Mouse (Mus musculus): ENCODE results near the gene Itgb3bp. TPM values are rescaled to one million over a fixed set of nuclear protein-coding genes. Genes with fewer than 3 reads are reported as not detected.

Gene Itgb3bp
- polyA plus RNA-seq, 1 experiment from 2014 or later = 31.9 TPM

DNA sequence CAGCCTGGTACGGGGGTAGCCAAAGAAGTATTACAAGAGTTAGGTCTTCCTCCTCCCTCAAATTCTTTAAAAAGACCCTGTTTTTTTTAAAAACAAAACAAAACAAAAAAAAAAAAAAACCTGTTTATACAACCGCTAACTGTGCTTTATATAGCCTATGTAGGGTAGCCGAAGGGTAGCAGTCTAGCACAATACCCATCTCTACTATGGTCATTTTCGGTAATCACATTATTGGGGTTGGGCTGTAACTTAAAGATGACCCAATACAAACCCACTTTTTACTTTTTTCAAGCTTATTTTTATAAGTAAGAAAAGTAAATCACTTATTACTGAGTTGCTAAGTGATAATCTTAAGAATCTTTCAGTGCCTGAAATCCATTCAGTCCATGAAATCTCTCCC is 101.3 kb downstream of the Itgb3bp start:
- Histone ChIP-seq H3K4me3 (ENCODE audit: low read depth, low read length) (peak overlapping the region; percentile 60), H3K9me3 (ENCODE audit: control insufficient read depth, low read length) (no peaks in the 10 kb centered on the region), H3K36me3 (ENCODE audit: control insufficient read depth, insufficient read depth, low read length) (no peaks in the 10 kb centered on the region), H3K4me2 (ENCODE audit: low read depth, low read length) (peak overlapping the region; percentile 65), H3K27me3 (replicated peaks; ENCODE audit: control insufficient read depth, insufficient read depth, low read length) (no peaks in the 10 kb centered on the region), H3K27ac (replicated peaks; ENCODE audit: low read depth, low read length) (no peak overlapping the region), H3K9ac (ENCODE audit: low read depth, low read length) (peak overlapping the region; percentile 68), H3K4me1 (ENCODE audit: control insufficient read depth, insufficient read depth, low read length) (0 out of 2 replicates have a peak, but pooled peaks cover 4% of the 10 kb centered on the region)
- DNase-seq (ENCODE audit: low spot score) (no peak), ATAC-seq (ENCODE audit: low read depth) (no peak)
- WGBS = 60% methylated on average over 4 of the region's 4 CpGs

DNA sequence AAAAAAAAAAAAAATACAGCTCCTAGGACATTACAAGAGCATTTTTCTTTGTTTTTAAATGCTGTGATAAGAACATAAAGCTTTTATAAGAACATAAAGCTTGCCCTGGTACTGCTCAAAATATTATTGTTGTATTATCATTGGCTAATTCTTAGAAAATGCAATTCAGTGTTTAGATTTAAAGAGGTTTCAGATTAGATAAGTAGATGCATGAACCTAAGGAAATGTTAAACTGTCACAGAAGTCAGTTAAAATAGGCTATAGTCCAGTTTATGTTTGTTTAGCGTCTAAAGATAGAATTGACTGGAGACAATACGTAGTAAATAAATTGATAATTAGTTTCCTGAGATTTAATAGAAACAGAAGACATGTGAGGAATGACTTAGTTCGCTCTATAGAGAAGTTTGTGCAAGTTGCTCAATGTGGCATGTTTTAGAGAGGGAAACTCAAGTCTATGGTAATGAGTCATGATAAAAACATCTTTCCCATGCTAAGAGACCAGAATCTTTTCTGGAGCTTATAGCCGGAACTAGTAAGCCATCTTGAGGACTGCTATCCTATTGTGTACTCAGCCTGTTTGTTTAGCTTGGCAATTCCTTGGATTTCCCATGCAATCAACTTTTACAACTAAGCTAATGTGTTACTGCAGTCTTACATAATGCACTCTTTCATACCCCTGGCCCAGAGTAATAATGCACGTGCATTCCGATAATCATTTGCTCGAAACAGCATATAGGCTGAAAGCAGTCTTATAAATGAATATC is 112.7 kb downstream of the Itgb3bp start:
- H3K9me3 ChIP-seq (ENCODE audit: control insufficient read depth, low read length) = no peaks in the 10 kb centered on the region

DNA sequence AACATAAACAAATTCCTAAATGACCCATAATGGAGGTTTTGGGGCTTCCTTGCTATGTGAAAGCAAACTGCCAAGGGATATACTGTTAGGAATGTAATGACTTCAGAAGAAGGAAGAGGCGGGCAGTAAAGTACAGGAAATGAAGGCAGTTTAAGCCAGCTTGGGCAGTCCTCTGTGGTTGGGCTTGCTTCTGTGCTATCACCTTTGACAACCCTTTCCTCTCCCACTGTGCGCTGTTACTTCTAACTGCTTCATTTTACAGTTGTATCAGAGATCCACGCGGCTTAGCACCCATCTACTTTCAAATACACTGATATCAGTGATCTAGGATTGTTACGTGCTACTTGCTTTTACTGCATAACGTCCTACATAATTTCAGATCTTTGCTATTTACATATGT is 137.2 kb downstream of the Itgb3bp start:
- no peaks in the 10 kb centered on the region for H3K9me3 ChIP-seq (ENCODE audit: control insufficient read depth, low read length)
- WGBS = 87% methylated on average over 6 of the region's 6 CpGs
- no peaks in the 10 kb centered on the region for H3K4me1 ChIP-seq (ENCODE audit: control insufficient read depth, insufficient read depth, low read length)
- H3K27ac ChIP-seq (replicated peaks; ENCODE audit: low read depth, low read length) = no peak overlapping the region
- H3K4me2 ChIP-seq (ENCODE audit: low read depth, low read length) = no peak overlapping the region
- no peak overlapping the region for H3K4me3 ChIP-seq (ENCODE audit: low read depth, low read length)
- no peak for DNase-seq (ENCODE audit: low spot score)
- H3K27me3 ChIP-seq (replicated peaks; ENCODE audit: control insufficient read depth, insufficient read depth, low read length) = no peaks in the 10 kb centered on the region
- no peak for ATAC-seq (ENCODE audit: low read depth)
- H3K36me3 ChIP-seq (ENCODE audit: control insufficient read depth, insufficient read depth, low read length) = no peaks in the 10 kb centered on the region
- no peak overlapping the region for H3K9ac ChIP-seq (ENCODE audit: low read depth, low read length)

More for the DNA sequence above, 112.7 kb downstream of the Itgb3bp start:
- no peak overlapping the region for H3K27ac ChIP-seq (replicated peaks; ENCODE audit: low read depth, low read length)
- H3K4me1 ChIP-seq (ENCODE audit: control insufficient read depth, insufficient read depth, low read length) = no peaks in the 10 kb centered on the region
- no peaks in the 10 kb centered on the region for H3K36me3 ChIP-seq (ENCODE audit: control insufficient read depth, insufficient read depth, low read length)
- H3K4me2 ChIP-seq (ENCODE audit: low read depth, low read length) = no peak overlapping the region
- no peak overlapping the region for H3K9ac ChIP-seq (ENCODE audit: low read depth, low read length)
- ATAC-seq (ENCODE audit: low read depth) = no peak
- H3K4me3 ChIP-seq (ENCODE audit: low read depth, low read length) = no peak overlapping the region
- WGBS = 90% methylated on average over 7 of the region's 7 CpGs
- no peak for DNase-seq (ENCODE audit: low spot score)
- H3K27me3 ChIP-seq (replicated peaks; ENCODE audit: control insufficient read depth, insufficient read depth, low read length) = no peaks in the 10 kb centered on the region

DNA sequence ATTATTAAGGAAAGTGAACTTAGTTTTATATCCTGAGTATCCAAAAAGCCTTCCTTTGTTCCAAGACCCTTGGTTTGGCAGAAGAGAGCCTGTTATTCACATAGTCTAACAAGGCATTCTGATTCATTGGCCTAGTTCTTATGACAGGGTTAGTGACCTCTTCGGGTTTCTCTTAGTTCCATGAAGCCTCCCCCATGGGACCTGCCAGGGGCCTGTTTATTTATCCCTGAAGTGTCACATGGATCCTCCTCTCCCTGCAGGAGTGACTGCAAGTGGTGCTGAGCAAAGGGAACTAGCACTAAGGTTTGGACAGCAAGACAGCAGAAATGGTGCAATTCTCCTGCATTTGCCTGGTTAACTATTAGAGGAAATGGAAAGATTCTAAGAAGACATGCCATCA is 156.6 kb downstream of the Itgb3bp start:
- ATAC-seq (ENCODE audit: low read depth) (no peak), DNase-seq (ENCODE audit: low spot score) (no peak)
- Histone ChIP-seq H3K9ac (ENCODE audit: low read depth, low read length) (no peak overlapping the region), H3K4me1 (ENCODE audit: control insufficient read depth, insufficient read depth, low read length) (no peaks in the 10 kb centered on the region), H3K36me3 (ENCODE audit: control insufficient read depth, insufficient read depth, low read length) (no peaks in the 10 kb centered on the region), H3K4me3 (ENCODE audit: low read depth, low read length) (no peak overlapping the region), H3K27me3 (replicated peaks; ENCODE audit: control insufficient read depth, insufficient read depth, low read length) (no peaks in the 10 kb centered on the region), H3K27ac (replicated peaks; ENCODE audit: low read depth, low read length) (no peak overlapping the region), H3K9me3 (ENCODE audit: control insufficient read depth, low read length) (no peaks in the 10 kb centered on the region), H3K4me2 (ENCODE audit: low read depth, low read length) (no peak overlapping the region)
- WGBS = 29% methylated on average over 1 of the region's 1 CpGs

DNA sequence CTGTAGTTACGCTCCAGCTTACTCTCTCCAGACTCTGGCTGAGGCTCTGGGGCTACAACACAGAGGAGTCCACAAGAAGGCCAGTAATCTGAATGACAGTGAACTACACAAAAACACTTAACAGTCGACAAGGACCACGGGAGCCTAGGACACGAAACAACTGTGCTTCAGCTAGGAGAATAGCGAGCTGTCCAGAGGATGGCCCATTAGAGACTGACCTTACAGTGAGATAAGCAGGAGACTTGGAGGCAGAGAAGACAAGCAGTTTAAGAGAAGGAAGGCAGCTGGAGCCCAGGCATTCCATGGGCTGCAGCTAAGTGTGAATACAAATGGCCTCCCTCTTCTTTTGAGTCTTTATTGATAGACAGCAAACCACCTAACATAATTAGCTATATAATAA is 159.1 kb downstream of the Itgb3bp start:
- no peak for ATAC-seq (ENCODE audit: low read depth)
- Histone ChIP-seq H3K4me3 (ENCODE audit: low read depth, low read length) (no peak overlapping the region), H3K36me3 (ENCODE audit: control insufficient read depth, insufficient read depth, low read length) (no peaks in the 10 kb centered on the region), H3K27ac (replicated peaks; ENCODE audit: low read depth, low read length) (no peak overlapping the region), H3K4me2 (ENCODE audit: low read depth, low read length) (no peak overlapping the region), H3K4me1 (ENCODE audit: control insufficient read depth, insufficient read depth, low read length) (no peaks in the 10 kb centered on the region), H3K9ac (ENCODE audit: low read depth, low read length) (no peak overlapping the region), H3K9me3 (ENCODE audit: control insufficient read depth, low read length) (no peaks in the 10 kb centered on the region), H3K27me3 (replicated peaks; ENCODE audit: control insufficient read depth, insufficient read depth, low read length) (no peaks in the 10 kb centered on the region)
- 91% methylated on average over 5 of the region's 5 CpGs for WGBS
- no peak for DNase-seq (ENCODE audit: low spot score)

DNA sequence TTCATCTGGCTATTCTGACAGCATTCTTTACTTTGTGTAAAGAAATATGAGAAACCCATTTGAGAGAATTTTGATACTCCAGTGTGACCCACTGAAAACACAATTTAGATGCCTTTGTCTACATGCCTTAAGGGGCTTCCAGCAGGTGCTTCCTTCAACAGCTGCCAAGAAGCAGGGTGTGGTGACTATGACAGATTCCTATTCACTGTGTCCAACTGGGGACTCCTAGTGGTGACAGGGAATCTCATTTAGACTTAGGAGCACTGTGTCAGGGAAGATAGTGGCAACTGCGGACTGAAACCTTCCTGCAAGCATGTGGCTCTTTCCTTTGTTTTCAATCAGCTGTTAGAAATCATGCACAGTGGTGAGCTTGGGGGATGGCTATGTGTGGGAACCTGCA is 162.9 kb downstream of the Itgb3bp start:
- Histone ChIP-seq H3K27ac (replicated peaks; ENCODE audit: low read depth, low read length) (no peak overlapping the region), H3K4me1 (ENCODE audit: control insufficient read depth, insufficient read depth, low read length) (no peaks in the 10 kb centered on the region), H3K27me3 (replicated peaks; ENCODE audit: control insufficient read depth, insufficient read depth, low read length) (no peaks in the 10 kb centered on the region), H3K4me3 (ENCODE audit: low read depth, low read length) (no peak overlapping the region), H3K9ac (ENCODE audit: low read depth, low read length) (no peak overlapping the region), H3K9me3 (ENCODE audit: control insufficient read depth, low read length) (no peaks in the 10 kb centered on the region), H3K36me3 (ENCODE audit: control insufficient read depth, insufficient read depth, low read length) (no peaks in the 10 kb centered on the region), H3K4me2 (ENCODE audit: low read depth, low read length) (no peak overlapping the region)
- DNase-seq (ENCODE audit: low spot score) = peak; percentile 89
- ATAC-seq (ENCODE audit: low read depth) = peak; percentile 91
- 29% methylated on average over 1 of the region's 1 CpGs for WGBS

DNA sequence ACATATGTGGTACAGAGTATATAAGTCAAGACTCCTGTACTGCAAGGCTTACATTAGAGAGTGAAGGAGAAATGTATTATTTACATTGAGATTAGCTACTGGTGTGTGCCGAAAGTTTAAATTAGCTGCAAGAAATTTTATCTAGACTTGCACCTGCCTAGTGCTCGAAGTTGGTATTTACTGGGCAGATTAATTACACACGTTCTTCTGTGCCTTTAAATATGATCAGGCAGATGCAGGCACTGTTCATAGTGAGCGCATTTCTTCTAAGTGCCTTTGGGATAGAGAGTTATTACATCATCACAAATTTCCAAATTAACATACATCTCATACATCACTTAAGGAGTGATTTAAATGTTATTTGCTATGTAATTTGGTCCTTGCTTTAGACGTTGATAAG is 163.3 kb downstream of the Itgb3bp start:
- Histone ChIP-seq H3K4me3 (ENCODE audit: low read depth, low read length) (no peak overlapping the region), H3K27ac (replicated peaks; ENCODE audit: low read depth, low read length) (no peak overlapping the region), H3K36me3 (ENCODE audit: control insufficient read depth, insufficient read depth, low read length) (no peaks in the 10 kb centered on the region), H3K27me3 (replicated peaks; ENCODE audit: control insufficient read depth, insufficient read depth, low read length) (no peaks in the 10 kb centered on the region), H3K9me3 (ENCODE audit: control insufficient read depth, low read length) (no peaks in the 10 kb centered on the region), H3K4me2 (ENCODE audit: low read depth, low read length) (no peak overlapping the region), H3K4me1 (ENCODE audit: control insufficient read depth, insufficient read depth, low read length) (no peaks in the 10 kb centered on the region), H3K9ac (ENCODE audit: low read depth, low read length) (no peak overlapping the region)
- DNase-seq (ENCODE audit: low spot score) (peak; percentile 40), ATAC-seq (ENCODE audit: low read depth) (peak; percentile 85)
- 70% methylated on average over 5 of the region's 5 CpGs for WGBS

DNA sequence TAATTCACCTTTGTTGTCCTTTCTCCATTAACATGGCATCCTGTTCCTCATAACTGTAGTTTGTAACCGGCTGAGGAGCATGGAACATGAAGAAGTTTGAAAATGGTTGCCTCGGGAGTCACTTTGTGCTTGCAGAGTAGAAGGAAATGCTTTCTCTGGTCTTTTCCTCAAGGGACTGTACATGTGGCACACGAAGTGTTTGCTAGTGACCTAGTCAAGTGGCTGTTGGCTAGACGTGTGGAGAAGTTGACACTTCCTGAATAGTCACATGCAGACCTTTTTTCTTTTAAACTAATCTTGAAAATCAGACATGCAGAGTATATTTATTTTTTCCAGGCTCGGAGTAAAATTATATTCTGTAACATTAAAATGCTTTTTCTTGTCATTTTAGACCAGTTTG is 177.2 kb downstream of the Itgb3bp start:
- ATAC-seq (ENCODE audit: low read depth) = no peak
- H3K4me3 ChIP-seq (ENCODE audit: low read depth, low read length) = no peak overlapping the region
- peaks cover 27% of the 10 kb centered on the region for H3K36me3 ChIP-seq (ENCODE audit: control insufficient read depth, insufficient read depth, low read length)
- no peaks in the 10 kb centered on the region for H3K4me1 ChIP-seq (ENCODE audit: control insufficient read depth, insufficient read depth, low read length)
- WGBS = 84% methylated on average over 5 of the region's 5 CpGs
- no peak overlapping the region for H3K4me2 ChIP-seq (ENCODE audit: low read depth, low read length)
- H3K9ac ChIP-seq (ENCODE audit: low read depth, low read length) = no peak overlapping the region
- no peak for DNase-seq (ENCODE audit: low spot score)
- H3K27ac ChIP-seq (replicated peaks; ENCODE audit: low read depth, low read length) = no peak overlapping the region
- no peaks in the 10 kb centered on the region for H3K9me3 ChIP-seq (ENCODE audit: control insufficient read depth, low read length)
- no peaks in the 10 kb centered on the region for H3K27me3 ChIP-seq (replicated peaks; ENCODE audit: control insufficient read depth, insufficient read depth, low read length)

DNA sequence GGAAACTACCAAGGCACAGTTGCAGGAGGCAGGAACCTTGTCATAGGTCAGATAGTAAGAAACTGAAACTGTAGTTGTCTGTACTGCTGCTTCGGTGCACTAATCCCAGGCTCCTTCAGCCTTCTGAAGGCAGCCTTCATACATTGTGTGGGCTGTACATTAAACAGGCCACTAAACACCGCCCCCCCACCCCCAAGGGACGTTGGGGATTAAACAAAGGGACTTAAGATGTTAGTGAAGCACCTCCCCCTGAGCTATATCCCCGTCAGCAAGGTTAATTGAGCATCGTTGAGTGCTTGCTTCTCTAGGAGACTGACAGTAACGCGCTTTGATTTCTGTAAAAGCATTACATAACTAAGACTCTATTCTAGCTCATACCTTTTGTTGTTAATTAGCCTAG is 189.8 kb downstream of the Itgb3bp start:
- peak; percentile 44 for DNase-seq (ENCODE audit: low spot score)
- ATAC-seq (ENCODE audit: low read depth) = no peak
- Histone ChIP-seq H3K4me1 (ENCODE audit: control insufficient read depth, insufficient read depth, low read length) (no peaks in the 10 kb centered on the region), H3K4me2 (ENCODE audit: low read depth, low read length) (no peak overlapping the region), H3K9ac (ENCODE audit: low read depth, low read length) (no peak overlapping the region), H3K9me3 (ENCODE audit: control insufficient read depth, low read length) (no peaks in the 10 kb centered on the region), H3K27ac (replicated peaks; ENCODE audit: low read depth, low read length) (no peak overlapping the region), H3K27me3 (replicated peaks; ENCODE audit: control insufficient read depth, insufficient read depth, low read length) (no peaks in the 10 kb centered on the region), H3K4me3 (ENCODE audit: low read depth, low read length) (no peak overlapping the region), H3K36me3 (ENCODE audit: control insufficient read depth, insufficient read depth, low read length) (0 out of 2 replicates have a peak, but pooled peaks cover 7% of the 10 kb centered on the region)
- 41% methylated on average over 7 of the region's 7 CpGs for WGBS
